Mouse (Mus musculus) layer of hippocampus, adult 2 months (tissue): ENCODE measurements at regions not wholly inside any gene's neighbourhood (a gene's known extent, or its start where the extent isn't known, plus 50 kb on each side); places are given as distances from the start of the nearest gene placed in this dataset.

Experiments used
- DNase-seq, 2 experiments: peaks; one replicate each; pipeline ENCODE4 v3.0.0; 2022; ENCODE audit warnings: low spot score in 2 of 2
- H3K27ac ChIP-seq: fragments of 200-600 bp; 2 replicates; pipeline ENCODE4 v1.8.1; 2022
- H3K4me3 ChIP-seq: fragments of 200-600 bp; 2 replicates; pipeline ENCODE4 v1.8.1; 2022; ENCODE audit warnings: mild to moderate bottlenecking
- CTCF ChIP-seq: fragments of 200-600 bp; conservative IDR thresholded peaks from 2 replicates; pipeline ENCODE4 v1.8.1; 2022; ENCODE audit warnings: antibody characterized with exemption, mild to moderate bottlenecking, moderate library complexity

- no peak for TF ChIP-seq CTCF
- no peak overlapping the region for H3K4me3 ChIP-seq
- no peak overlapping the region for H3K27ac ChIP-seq
- no peak for DNase-seq
These were observed 82.5 kb downstream of the Pttg1 start for GRCm38 (mm10) chr11:43343574-43343973.

GRCm38 (mm10) chr11:43338377-43338993, 87.6 kb downstream of the Pttg1 start:
- no peak overlapping the region for H3K4me3 ChIP-seq
- no peak for DNase-seq
- no peak overlapping the region for H3K27ac ChIP-seq
- TF ChIP-seq CTCF: no peak

- Histone ChIP-seq H3K4me3 (no peak overlapping the region), H3K27ac (0 out of 2 replicates have a peak overlapping the region, but pooled peaks have one; percentile 39)
- TF ChIP-seq CTCF: no peak
- DNase-seq: peak in 1 of 2 experiments; percentile 34
These were observed 90.3 kb downstream of the Pttg1 start for GRCm38 (mm10) chr11:43335668-43336265.

- Histone ChIP-seq H3K27ac (no peak overlapping the region), H3K4me3 (no peak overlapping the region)
- no peak for TF ChIP-seq CTCF
- DNase-seq: no peak
These were observed 92.5 kb downstream of the Pttg1 start for GRCm38 (mm10) chr11:43333547-43333946.

- no peak overlapping the region for H3K4me3 ChIP-seq
- no peak overlapping the region for H3K27ac ChIP-seq
- DNase-seq: no peak
- no peak for TF ChIP-seq CTCF
These were observed 112.1 kb downstream of the Pttg1 start for GRCm38 (mm10) chr11:43313996-43314395.
